Mouse (Mus musculus) heart, adult 2 months (tissue): Measurements from ENCODE around the gene Pelp1.

Experiments used
- CTCF ChIP-seq: fragments of 200-600 bp; IDR thresholded peaks from 2 replicates; pipeline ENCODE4 v1.8.1; 2022; ENCODE audit warnings: antibody characterized with exemption, mild to moderate bottlenecking, moderate library complexity
- EP300 ChIP-seq: fragments of 200-500 bp; IDR thresholded peaks from 2 replicates; pipeline ENCODE4 v1.6.1; 2011; ENCODE audit warnings: low read depth, low read length, control low read depth; ENCODE audit not compliant: insufficient read depth

GRCm38 (mm10) chr11:70345546-70345945 is 64.3 kb downstream of the Pelp1 start:
- TF ChIP-seq CTCF (no peak), EP300 (no peak)
